Mouse (Mus musculus): ENCODE measurements at regions not wholly inside any gene's neighbourhood (a gene's known extent, or its start where the extent isn't known, plus 50 kb on each side); places are given as distances from the start of the nearest gene placed in this dataset.

GRCm38 (mm10) chr2:160192661-160193060 is 141.3 kb downstream of the Gm826 start:
- peak; percentile 19 for DNase-seq

- no peak for DNase-seq
These were observed 147.9 kb downstream of the Gm826 start for GRCm38 (mm10) chr2:160186106-160186505.

GRCm38 (mm10) chr2:160170975-160171515 is 162.9 kb downstream of the Gm826 start:
- DNase-seq, result peak; percentile 24

- no peak for DNase-seq
These were observed 175.2 kb downstream of the Gm826 start for GRCm38 (mm10) chr2:160158599-160159261.

GRCm38 (mm10) chr2:160153781-160154180 is 180.2 kb downstream of the Gm826 start:
- DNase-seq, result no peak

- no peak for DNase-seq
These were observed 181.9 kb downstream of the Gm826 start for GRCm38 (mm10) chr2:160152101-160152500.

- no peak for DNase-seq
These were observed 185.0 kb downstream of the Gm826 start for GRCm38 (mm10) chr2:160148936-160149335.

GRCm38 (mm10) chr2:160148516-160148915 is 185.4 kb downstream of the Gm826 start:
- DNase-seq, result no peak

GRCm38 (mm10) chr2:160148031-160148430 is 185.9 kb downstream of the Gm826 start:
- no peak for DNase-seq

- peak; percentile 51 for DNase-seq
These were observed 193.7 kb downstream of the Gm826 start for GRCm38 (mm10) chr2:160140166-160140740.

GRCm38 (mm10) chr2:160138091-160138490 is 195.9 kb downstream of the Gm826 start:
- no peak for DNase-seq

- no peak for DNase-seq
These were observed 202.2 kb downstream of the Gm826 start for GRCm38 (mm10) chr2:160131797-160132196.

- DNase-seq, result no peak
These were observed 202.6 kb downstream of the Gm826 start for GRCm38 (mm10) chr2:160131386-160131785.

- DNase-seq, result no peak
These were observed 216.8 kb downstream of the Gm826 start for GRCm38 (mm10) chr2:160117148-160117547.

- DNase-seq, result no peak
These were observed 222.7 kb downstream of the Gm826 start for GRCm38 (mm10) chr2:160111176-160111692.

GRCm38 (mm10) chr2:160093078-160093477 is 240.9 kb downstream of the Gm826 start:
- DNase-seq, result no peak

- DNase-seq, result peak; percentile 3
These were observed 248.0 kb downstream of the Gm826 start for GRCm38 (mm10) chr2:160085999-160086398.

GRCm38 (mm10) chr2:160083674-160084073 is 250.3 kb downstream of the Gm826 start:
- no peak for DNase-seq

GRCm38 (mm10) chr2:160082106-160082653 is 251.8 kb downstream of the Gm826 start:
- no peak for DNase-seq

GRCm38 (mm10) chr2:160075694-160076093 is 258.3 kb downstream of the Gm826 start:
- DNase-seq, result no peak

GRCm38 (mm10) chr2:160070441-160070840 is 263.5 kb downstream of the Gm826 start:
- DNase-seq, result peak; percentile 14

- DNase-seq, result no peak
These were observed 265.2 kb downstream of the Gm826 start for GRCm38 (mm10) chr2:160068772-160069171.

- peak; percentile 11 for DNase-seq
These were observed 266.1 kb downstream of the Gm826 start for GRCm38 (mm10) chr2:160067904-160068303.
